Mouse (Mus musculus): ENCODE measurements around the gene Iqsec2. TPM values are rescaled to one million over a fixed set of nuclear protein-coding genes. Genes with fewer than 3 reads are reported as not detected.
"Not testable (repeated sequence)": the region's sequence is repeated elsewhere in the genome, so short reads cannot be mapped to it uniquely, and the experiment has no call there.

Gene Iqsec2
- polyA plus RNA-seq, 1 experiment from 2014 or later: 3.6 TPM

DNA sequence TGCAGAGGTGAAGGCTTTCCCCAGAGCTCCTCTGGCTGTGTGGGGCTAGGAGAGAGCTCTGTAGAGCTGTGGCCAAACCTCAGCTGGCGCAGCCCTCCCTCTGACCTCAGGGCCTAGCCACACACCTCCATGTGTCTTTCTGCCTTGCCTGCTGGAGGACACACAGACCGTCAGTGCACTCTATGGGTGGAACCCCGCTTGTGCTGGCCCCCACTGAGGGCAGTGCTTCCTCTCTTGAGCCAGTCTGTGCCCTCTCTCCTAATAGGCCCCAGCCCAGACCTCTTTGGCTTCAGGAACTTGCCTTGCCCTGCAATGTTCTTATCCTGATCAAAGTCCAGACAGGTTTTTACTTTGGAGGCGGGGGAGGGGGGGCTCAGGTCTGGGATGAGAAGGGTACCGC lies 80.2 kb downstream of the Iqsec2 start:
- peaks cover 5% of the 10 kb centered on the region for H3K27me3 ChIP-seq (ENCODE audit: control insufficient read depth, insufficient read depth, low read depth, low read length)
- H3K4me2 ChIP-seq (ENCODE audit: low read depth, low read length): no peak overlapping the region
- H3K9ac ChIP-seq (ENCODE audit: low read length): no peak overlapping the region
- H3K4me1 ChIP-seq (replicated peaks; ENCODE audit: control insufficient read depth, insufficient read depth, low read length): no peaks in the 10 kb centered on the region
- H3K4me3 ChIP-seq (ENCODE audit: low read length): no peak overlapping the region
- H3K27ac ChIP-seq (ENCODE audit: low read length): no peak overlapping the region
- 64% methylated on average over 5 of the region's 5 CpGs for WGBS
- H3K36me3 ChIP-seq (ENCODE audit: control insufficient read depth, insufficient read depth, low read length): no peaks in the 10 kb centered on the region
- H3K9me3 ChIP-seq (ENCODE audit: control insufficient read depth, low read length): no peaks in the 10 kb centered on the region
- no peak for ATAC-seq (ENCODE audit: low read depth)

- H3K9ac ChIP-seq (ENCODE audit: low read length): peak within 1 kb of the TSS; percentile 96
- peak within 1 kb of the TSS; percentile 63 for H3K27ac ChIP-seq (ENCODE audit: low read length)
- 0 out of 2 replicates have a peak, but pooled peaks cover 2% of the 10 kb centered on the region for H3K36me3 ChIP-seq (ENCODE audit: control insufficient read depth, insufficient read depth, low read length)
- ATAC-seq (ENCODE audit: low read depth): peak; percentile 99
- H3K27me3 ChIP-seq (ENCODE audit: control insufficient read depth, insufficient read depth, low read depth, low read length): no peaks in the 10 kb centered on the region
- H3K4me2 ChIP-seq (ENCODE audit: low read depth, low read length): peak within 1 kb of the TSS; percentile 79
- under 1% methylated on average over 69 of the region's 69 CpGs for WGBS
- H3K4me1 ChIP-seq (replicated peaks; ENCODE audit: control insufficient read depth, insufficient read depth, low read length): peaks cover 9% of the 10 kb centered on the region; the same call in 1 of the 2 replicates
- H3K9me3 ChIP-seq (ENCODE audit: control insufficient read depth, low read length): no peaks in the 10 kb centered on the region
- peak within 1 kb of the TSS; percentile 91 for H3K4me3 ChIP-seq (ENCODE audit: low read length)
Observed at GRCm38 (mm10) chrX:152232781-152233763, 89.0 kb downstream of the Iqsec2 start, which contains the start of gene Kdm5c. Gene Kdm5c, plus strand, starts transcription at chrX:152233020.

DNA sequence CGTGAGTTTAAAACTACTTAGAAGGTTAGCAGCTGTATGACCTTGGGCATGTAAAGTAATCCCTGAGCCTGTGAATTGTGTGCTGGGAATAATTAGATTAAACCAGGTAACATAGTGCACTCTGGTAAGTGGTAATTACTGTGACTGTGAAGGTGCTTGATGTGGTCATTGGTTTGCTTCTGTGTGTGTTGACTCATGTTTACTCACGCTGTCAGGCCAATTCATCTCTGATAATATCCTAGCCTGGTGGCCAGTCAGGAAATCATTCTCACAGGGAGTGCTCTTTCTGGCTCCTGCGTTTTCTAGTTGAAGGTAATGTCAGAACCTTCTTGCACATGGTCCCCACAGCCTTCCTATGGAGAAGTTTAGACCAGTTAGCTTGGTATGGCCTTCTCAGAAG lies 90.1 kb downstream of the Iqsec2 start:
- peak overlapping the region; percentile 96 for H3K9ac ChIP-seq (ENCODE audit: low read length)
- 0 out of 2 replicates have a peak, but pooled peaks cover 9% of the 10 kb centered on the region for H3K36me3 ChIP-seq (ENCODE audit: control insufficient read depth, insufficient read depth, low read length)
- no peaks in the 10 kb centered on the region for H3K27me3 ChIP-seq (ENCODE audit: control insufficient read depth, insufficient read depth, low read depth, low read length)
- H3K4me2 ChIP-seq (ENCODE audit: low read depth, low read length): peak overlapping the region; percentile 79
- H3K4me1 ChIP-seq (replicated peaks; ENCODE audit: control insufficient read depth, insufficient read depth, low read length): peaks cover 9% of the 10 kb centered on the region; the same call in 1 of the 2 replicates
- WGBS: 7% methylated on average over 3 of the region's 3 CpGs
- no peak overlapping the region for H3K27ac ChIP-seq (ENCODE audit: low read length)
- H3K9me3 ChIP-seq (ENCODE audit: control insufficient read depth, low read length): no peaks in the 10 kb centered on the region
- ATAC-seq (ENCODE audit: low read depth): no peak
- H3K4me3 ChIP-seq (ENCODE audit: low read length): peak overlapping the region; percentile 91

- Histone ChIP-seq H3K4me1 (replicated peaks; ENCODE audit: control insufficient read depth, insufficient read depth, low read length) (peaks cover 9% of the 10 kb centered on the region; the same call in 1 of the 2 replicates), H3K27me3 (ENCODE audit: control insufficient read depth, insufficient read depth, low read depth, low read length) (no peaks in the 10 kb centered on the region), H3K4me2 (ENCODE audit: low read depth, low read length) (no peak overlapping the region), H3K9ac (ENCODE audit: low read length) (no peak overlapping the region), H3K4me3 (ENCODE audit: low read length) (no peak overlapping the region), H3K36me3 (ENCODE audit: control insufficient read depth, insufficient read depth, low read length) (peaks cover 17% of the 10 kb centered on the region), H3K9me3 (ENCODE audit: control insufficient read depth, low read length) (no peaks in the 10 kb centered on the region), H3K27ac (ENCODE audit: low read length) (no peak overlapping the region)
- 63% methylated on average over 1 of the region's 2 CpGs for WGBS
- ATAC-seq (ENCODE audit: low read depth): no peak
Observed at GRCm38 (mm10) chrX:152235758-152236157, 91.7 kb downstream of the Iqsec2 start.

- not testable (repeated sequence) for H3K4me1 ChIP-seq (replicated peaks; ENCODE audit: control insufficient read depth, insufficient read depth, low read length); H3K9ac ChIP-seq (ENCODE audit: low read length); H3K27ac ChIP-seq (ENCODE audit: low read length); H3K27me3 ChIP-seq (ENCODE audit: control insufficient read depth, insufficient read depth, low read depth, low read length); H3K4me3 ChIP-seq (ENCODE audit: low read length); ATAC-seq (ENCODE audit: low read depth); H3K9me3 ChIP-seq (ENCODE audit: control insufficient read depth, low read length); H3K4me2 ChIP-seq (ENCODE audit: low read depth, low read length)
- WGBS: 74% methylated on average over 6 of the region's 6 CpGs
- H3K36me3 ChIP-seq (ENCODE audit: control insufficient read depth, insufficient read depth, low read length): peaks cover 60% of the 10 kb centered on the region
Observed at GRCm38 (mm10) chrX:152243140-152243539, 99.1 kb downstream of the Iqsec2 start.

GRCm38 (mm10) chrX:152244492-152245189 lies 100.6 kb downstream of the Iqsec2 start:
- H3K27me3 ChIP-seq (ENCODE audit: control insufficient read depth, insufficient read depth, low read depth, low read length): no peaks in the 10 kb centered on the region
- H3K9me3 ChIP-seq (ENCODE audit: control insufficient read depth, low read length): no peaks in the 10 kb centered on the region
- ATAC-seq (ENCODE audit: low read depth): no peak
- no peaks in the 10 kb centered on the region for H3K4me1 ChIP-seq (replicated peaks; ENCODE audit: control insufficient read depth, insufficient read depth, low read length)
- H3K4me2 ChIP-seq (ENCODE audit: low read depth, low read length): no peak overlapping the region
- H3K27ac ChIP-seq (ENCODE audit: low read length): no peak overlapping the region
- H3K36me3 ChIP-seq (ENCODE audit: control insufficient read depth, insufficient read depth, low read length): peaks cover 61% of the 10 kb centered on the region
- no peak overlapping the region for H3K9ac ChIP-seq (ENCODE audit: low read length)
- 97% methylated on average over 2 of the region's 2 CpGs for WGBS
- H3K4me3 ChIP-seq (ENCODE audit: low read length): no peak overlapping the region

- Histone ChIP-seq H3K27ac (ENCODE audit: low read length) (no peak overlapping the region), H3K4me1 (replicated peaks; ENCODE audit: control insufficient read depth, insufficient read depth, low read length) (no peaks in the 10 kb centered on the region), H3K9ac (ENCODE audit: low read length) (no peak overlapping the region), H3K4me2 (ENCODE audit: low read depth, low read length) (no peak overlapping the region), H3K9me3 (ENCODE audit: control insufficient read depth, low read length) (no peaks in the 10 kb centered on the region), H3K36me3 (ENCODE audit: control insufficient read depth, insufficient read depth, low read length) (peaks cover 56% of the 10 kb centered on the region), H3K4me3 (ENCODE audit: low read length) (no peak overlapping the region), H3K27me3 (ENCODE audit: control insufficient read depth, insufficient read depth, low read depth, low read length) (no peaks in the 10 kb centered on the region)
- 88% methylated on average over 11 of the region's 11 CpGs for WGBS
- no peak for ATAC-seq (ENCODE audit: low read depth)
Observed at GRCm38 (mm10) chrX:152271189-152271588, 127.1 kb downstream of the Iqsec2 start.

All from lung, embryonic 16.5 days (tissue).